Mouse (Mus musculus): Measurements from ENCODE around the gene Zfp3.

- TF ChIP-seq CTCF (IDR thresholded peaks at IDR 0.05; ENCODE audit: low read depth, low read length) (no peak), TAL1 (conservative IDR thresholded peaks at IDR 0.05; ENCODE audit: low read depth, low read length) (no peak), GATA1 (IDR thresholded peaks at IDR 0.05; ENCODE audit: borderline replicate concordance, low read length) (no peak), GATA2 (IDR thresholded peaks at IDR 0.05; ENCODE audit: borderline replicate concordance, low read depth, low read length) (no peak), POLR2AphosphoS5 (IDR thresholded peaks at IDR 0.05; ENCODE audit: insufficient replicate concordance, low read depth, low read length) (no peak)
Measured at GRCm38 (mm10) chr11:70812365-70812764, 48.4 kb downstream of the Zfp3 start, which contains the start of gene Scimp.
